Mouse (Mus musculus) kidney, embryonic 14.5 days (tissue): ENCODE measurements around the gene Crocc. TPM values are rescaled to one million over a fixed set of nuclear protein-coding genes. Genes with fewer than 3 reads are reported as not detected.

Experiments
- ATAC-seq: fragments of 200-750 bp; cut with Nextera tagmentation; 2 replicates; pipeline ENCODE4 v1.8.0; 2017; ENCODE audit warnings: moderate number of reproducible peaks, mild to moderate bottlenecking, moderate TSS enrichment, moderate library complexity; ENCODE audit not compliant: low FRiP score, low TSS enrichment
- H3K27ac ChIP-seq: fragments of 300-500 bp; sonication (generic); 2 replicates; pipeline ENCODE4 v1.5.1; 2014; ENCODE audit warnings: low read depth, mild to moderate bottlenecking, low read length, moderate library complexity, mixed read lengths
- H3K27me3 ChIP-seq: fragments of 300-500 bp; sonication (generic); 2 replicates; pipeline ENCODE4 v1.6.1; 2014; ENCODE audit warnings: mild to moderate bottlenecking, low read length; ENCODE audit not compliant: control insufficient read depth, insufficient read depth
- H3K36me3 ChIP-seq: fragments of 300-500 bp; sonication (generic); 2 replicates; pipeline ENCODE4 v1.6.1; 2014; ENCODE audit warnings: low read length, mixed read lengths; ENCODE audit not compliant: control insufficient read depth, insufficient read depth
- H3K4me1 ChIP-seq: fragments of 300-500 bp; sonication (generic); 2 replicates; pipeline ENCODE4 v1.6.1; 2014; ENCODE audit warnings: low read length, mixed read lengths; ENCODE audit not compliant: control insufficient read depth, insufficient read depth
- H3K4me2 ChIP-seq: fragments of 300-500 bp; sonication (generic); replicated peaks from 2 replicates; pipeline ENCODE4 v1.6.1; 2014; ENCODE audit warnings: low read depth, mild to moderate bottlenecking, low read length
- H3K4me3 ChIP-seq: fragments of 300-500 bp; sonication (generic); 2 replicates; pipeline ENCODE4 v1.5.1; 2014; ENCODE audit warnings: mild to moderate bottlenecking, low read length
- H3K9ac ChIP-seq: fragments of 300-500 bp; sonication (generic); 2 replicates; pipeline ENCODE4 v1.6.1; 2014; ENCODE audit warnings: low read depth, mild to moderate bottlenecking, low read length, moderate library complexity
- H3K9me3 ChIP-seq: fragments of 300-500 bp; sonication (generic); 2 replicates; pipeline ENCODE4 v1.6.1; 2016; ENCODE audit warnings: low read length; ENCODE audit not compliant: control insufficient read depth
- WGBS: fragments of 180-500 bp; shearing (Covaris S2); extraction: QIAGEN DNeasy Blood & Tissue Kit; methylation state at CpG from one replicate; pipeline ENCODE4 v1.1.7; 2014; 5-methylcytosine and 5-hydroxymethylcytosine counted together
- polyA plus RNA-seq: library from polyadenylated mRNA; unstranded; fragments of >200 nt; fragmentation: Nextera tagmentation; extraction: Ambion mirVana; gene quantifications from 2 replicates; pipeline ENCODE4 v1.2.1, GENCODE M21; 2014

The Crocc gene
- polyA plus RNA-seq, 1 experiment from 2014 or later: 13.2 TPM

GRCm38 (mm10) chr4:141072502-141072901 lies 12.2 kb upstream of the Crocc start:
- Histone ChIP-seq H3K4me1 (peaks cover 11% of the 10 kb centered on the region), H3K4me3 (no peak overlapping the region), H3K9me3 (no peaks in the 10 kb centered on the region), H3K9ac (no peak overlapping the region), H3K4me2 (no peak overlapping the region), H3K36me3 (peaks cover 71% of the 10 kb centered on the region), H3K27me3 (no peaks in the 10 kb centered on the region), H3K27ac (no peak overlapping the region)
- WGBS: 90% methylated on average over 11 of the region's 11 CpGs
- ATAC-seq: no peak

- no peak overlapping the region for H3K27ac ChIP-seq
- H3K4me2 ChIP-seq: no peak overlapping the region
- peaks cover 87% of the 10 kb centered on the region for H3K36me3 ChIP-seq
- WGBS: 61% methylated on average over 4 of the region's 4 CpGs
- no peak overlapping the region for H3K4me3 ChIP-seq
- H3K27me3 ChIP-seq: no peaks in the 10 kb centered on the region
- no peak overlapping the region for H3K9ac ChIP-seq
- H3K9me3 ChIP-seq: no peaks in the 10 kb centered on the region
- no peaks in the 10 kb centered on the region for H3K4me1 ChIP-seq
- ATAC-seq: no peak
Measured at GRCm38 (mm10) chr4:141069731-141070130, 9.4 kb upstream of the Crocc start.

GRCm38 (mm10) chr4:141068655-141069054 lies 8.3 kb upstream of the Crocc start:
- Histone ChIP-seq H3K9me3 (no peaks in the 10 kb centered on the region), H3K4me1 (no peaks in the 10 kb centered on the region), H3K4me2 (no peak overlapping the region), H3K36me3 (peaks cover 78% of the 10 kb centered on the region), H3K9ac (no peak overlapping the region), H3K27me3 (no peaks in the 10 kb centered on the region), H3K27ac (no peak overlapping the region), H3K4me3 (no peak overlapping the region)
- 92% methylated on average over 8 of the region's 8 CpGs for WGBS
- ATAC-seq: no peak

GRCm38 (mm10) chr4:141067516-141068046 lies 7.2 kb upstream of the Crocc start:
- Histone ChIP-seq H3K4me3 (no peak overlapping the region), H3K27me3 (no peaks in the 10 kb centered on the region), H3K9ac (no peak overlapping the region), H3K36me3 (peaks cover 67% of the 10 kb centered on the region), H3K4me1 (no peaks in the 10 kb centered on the region), H3K27ac (no peak overlapping the region), H3K9me3 (no peaks in the 10 kb centered on the region), H3K4me2 (no peak overlapping the region)
- no peak for ATAC-seq
- WGBS: 87% methylated on average over 9 of the region's 9 CpGs

- WGBS: 80% methylated on average over 12 of the region's 12 CpGs
- Histone ChIP-seq H3K9ac (no peak overlapping the region), H3K4me1 (no peaks in the 10 kb centered on the region), H3K4me3 (no peak overlapping the region), H3K36me3 (peaks cover 60% of the 10 kb centered on the region), H3K4me2 (no peak overlapping the region), H3K27me3 (no peaks in the 10 kb centered on the region), H3K27ac (no peak overlapping the region), H3K9me3 (no peaks in the 10 kb centered on the region)
- no peak for ATAC-seq
Measured at GRCm38 (mm10) chr4:141066709-141067515, 6.6 kb upstream of the Crocc start.

- Histone ChIP-seq H3K27me3 (no peaks in the 10 kb centered on the region), H3K4me3 (no peak overlapping the region), H3K4me1 (no peaks in the 10 kb centered on the region), H3K4me2 (no peak overlapping the region), H3K36me3 (peaks cover 47% of the 10 kb centered on the region), H3K9me3 (no peaks in the 10 kb centered on the region), H3K27ac (no peak overlapping the region), H3K9ac (no peak overlapping the region)
- no peak for ATAC-seq
- 5% methylated on average over 8 of the region's 8 CpGs for WGBS
Measured at GRCm38 (mm10) chr4:141065123-141065522, 4.8 kb upstream of the Crocc start.

GRCm38 (mm10) chr4:141064104-141064659 lies 3.8 kb upstream of the Crocc start:
- Histone ChIP-seq H3K4me3 (no peak overlapping the region), H3K36me3 (peaks cover 37% of the 10 kb centered on the region), H3K4me2 (no peak overlapping the region), H3K9ac (no peak overlapping the region), H3K9me3 (no peaks in the 10 kb centered on the region), H3K27me3 (no peaks in the 10 kb centered on the region), H3K4me1 (peaks cover 6% of the 10 kb centered on the region; the same call in 1 of the 2 replicates), H3K27ac (no peak overlapping the region)
- ATAC-seq: no peak
- WGBS: 89% methylated on average over 4 of the region's 4 CpGs

GRCm38 (mm10) chr4:141059616-141060425 lies 529 bp downstream of the Crocc start:
- Histone ChIP-seq H3K4me2 (peak overlapping the region; percentile 67), H3K27me3 (no peaks in the 10 kb centered on the region), H3K4me3 (peak overlapping the region; percentile 72), H3K4me1 (peaks cover 14% of the 10 kb centered on the region; the same call in 1 of the 2 replicates), H3K9ac (peak overlapping the region; percentile 87), H3K9me3 (no peaks in the 10 kb centered on the region), H3K27ac (peak overlapping the region; percentile 88), H3K36me3 (no peaks in the 10 kb centered on the region)
- no peak for ATAC-seq
- WGBS: 1% methylated on average over 32 of the region's 32 CpGs
